Mouse (Mus musculus): Measurements from ENCODE around the gene Ugcg.

Gene Ugcg

GRCm38 (mm10) chr4:59188802-59189545 is at the start of gene Ugcg:
Gene Ugcg, plus strand, starts transcription at chr4:59189257.
- peak; percentile 48 for DNase-seq (ENCODE audit: low spot score)

GRCm38 (mm10) chr4:59149043-59149442 is 40.0 kb upstream of the Ugcg start:
- DNase-seq (ENCODE audit: low spot score): no peak

GRCm38 (mm10) chr4:59150907-59151306 is 38.1 kb upstream of the Ugcg start:
- DNase-seq (ENCODE audit: low spot score): no peak

- no peak for DNase-seq (ENCODE audit: low spot score)
Measured at GRCm38 (mm10) chr4:59151953-59152352, 37.1 kb upstream of the Ugcg start.

DNA sequence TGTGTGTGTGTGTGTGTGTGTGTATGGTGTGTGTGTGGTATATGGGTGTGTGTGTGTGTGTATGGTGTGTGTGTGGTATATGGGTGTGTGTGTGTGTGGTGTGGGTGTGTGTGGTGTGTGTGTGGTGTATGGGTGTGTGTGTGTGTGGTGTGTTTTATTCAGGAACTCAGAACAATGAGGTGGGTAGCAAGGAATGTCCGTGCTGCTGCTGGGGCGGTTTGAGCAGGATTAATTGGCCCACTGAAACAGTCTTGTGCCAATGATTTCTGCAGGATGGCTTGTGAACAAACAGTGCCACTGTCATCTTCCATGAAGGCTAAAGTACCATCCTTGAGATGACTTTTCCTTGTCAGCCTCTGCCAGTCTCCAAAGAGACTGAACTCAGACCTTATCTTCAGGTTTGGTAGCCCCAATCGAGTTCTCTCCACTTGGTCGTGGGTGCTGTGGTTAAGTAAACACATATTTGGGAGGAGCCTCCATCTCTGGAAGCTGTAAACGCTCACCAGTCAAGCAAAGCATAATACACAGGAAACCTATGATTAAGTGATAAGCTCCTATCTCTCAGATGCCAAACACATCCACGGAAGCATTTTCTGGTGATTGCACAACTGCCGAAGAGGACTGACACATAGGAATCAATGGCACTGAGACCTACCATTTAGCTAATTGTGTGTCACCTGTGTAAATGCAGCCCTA is 32.0 kb upstream of the Ugcg start:
- DNase-seq (ENCODE audit: low spot score): no peak

DNA sequence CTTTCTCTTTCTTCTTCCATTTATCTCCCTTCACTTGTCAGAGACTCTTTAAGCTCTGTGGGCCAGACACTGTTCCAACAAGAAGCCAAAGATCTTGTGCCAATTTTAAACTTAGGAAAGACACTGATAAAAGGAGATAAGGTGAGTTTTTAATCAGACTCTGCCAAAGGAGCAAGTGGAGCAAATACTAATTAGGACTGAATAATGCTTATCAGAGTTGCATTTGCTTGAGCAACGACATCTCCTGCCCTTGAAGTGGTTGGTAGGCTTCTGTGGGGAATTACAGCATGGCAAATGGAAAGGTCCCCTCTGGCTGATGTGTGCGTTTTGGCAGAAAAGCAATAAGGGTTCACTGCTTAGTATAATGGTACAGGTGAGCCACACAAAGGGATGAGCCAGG is 31.4 kb upstream of the Ugcg start:
- DNase-seq (ENCODE audit: low spot score): no peak

DNA sequence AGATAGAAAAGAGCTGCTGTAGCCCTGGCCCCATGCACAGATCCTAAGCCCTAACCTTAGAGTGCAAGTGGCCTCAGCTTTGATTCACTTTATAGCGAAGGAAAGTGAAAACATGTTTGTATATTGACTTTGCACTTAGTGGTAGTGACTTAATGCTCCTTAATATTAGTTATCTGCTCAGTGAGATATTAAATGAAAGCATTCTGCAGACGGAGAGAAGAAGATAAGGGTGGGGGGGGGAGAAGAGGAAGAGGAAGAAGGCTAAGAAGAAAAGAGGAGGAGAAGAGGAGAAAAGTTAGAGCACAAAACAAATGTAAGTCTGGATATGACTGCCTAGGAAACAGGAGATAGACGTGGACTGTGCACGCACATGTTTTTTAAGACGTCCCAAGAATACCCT is 28.8 kb upstream of the Ugcg start:
- DNase-seq (ENCODE audit: low spot score): no peak

DNA sequence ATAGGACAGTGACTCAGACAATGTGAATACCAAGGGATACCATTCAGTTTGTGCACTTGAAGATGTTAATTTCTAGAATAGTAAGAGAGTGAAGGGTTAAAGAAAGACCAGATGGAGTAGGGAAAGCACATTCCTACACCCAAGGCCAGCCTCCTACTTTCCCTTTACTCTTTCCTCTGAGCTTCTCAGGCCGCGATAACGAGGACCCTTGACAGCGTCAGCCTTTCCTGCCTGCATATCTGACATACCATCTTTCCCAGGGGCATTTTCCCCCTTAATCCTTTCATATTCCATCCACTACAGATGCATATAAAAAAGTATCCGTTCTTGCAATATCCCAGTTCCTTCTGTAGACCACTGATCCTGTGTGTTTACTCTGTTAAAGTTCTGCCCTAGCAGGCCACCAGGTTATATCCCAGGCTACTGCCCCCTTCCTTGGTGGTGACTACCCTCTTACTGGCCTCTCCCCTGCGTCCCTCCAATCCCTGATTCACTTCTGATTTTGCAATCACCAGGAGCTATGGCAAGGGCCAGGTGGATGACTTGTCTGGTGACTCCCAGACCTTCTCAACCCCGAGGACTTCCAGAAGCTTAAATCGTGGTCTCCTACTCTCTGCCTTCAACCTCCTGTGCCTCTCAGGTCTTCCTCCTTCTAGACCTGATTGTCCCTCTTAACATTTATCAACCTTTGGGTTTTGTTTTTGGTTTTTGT is 27.9 kb upstream of the Ugcg start:
- no peak for DNase-seq (ENCODE audit: low spot score)

DNA sequence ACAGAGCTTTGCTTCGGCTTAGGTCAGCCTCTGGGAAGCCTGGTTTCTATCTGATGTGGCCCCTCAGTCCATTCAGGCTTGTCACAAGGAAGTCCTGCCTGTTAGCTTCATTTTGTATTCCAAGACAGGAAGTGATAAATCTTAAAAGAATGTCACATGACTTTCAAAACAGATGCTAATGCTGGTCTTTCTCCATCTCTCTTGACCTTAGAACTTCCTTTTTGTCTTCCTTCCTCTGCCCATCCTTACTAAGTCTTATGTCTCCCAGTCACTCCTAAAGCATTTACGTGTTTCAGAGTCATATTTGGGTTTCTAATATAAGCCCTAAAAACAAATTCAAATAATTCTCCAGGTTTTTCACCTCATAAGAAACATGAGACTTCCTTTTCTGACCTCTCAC is 25.0 kb upstream of the Ugcg start:
- no peak for DNase-seq (ENCODE audit: low spot score)

DNA sequence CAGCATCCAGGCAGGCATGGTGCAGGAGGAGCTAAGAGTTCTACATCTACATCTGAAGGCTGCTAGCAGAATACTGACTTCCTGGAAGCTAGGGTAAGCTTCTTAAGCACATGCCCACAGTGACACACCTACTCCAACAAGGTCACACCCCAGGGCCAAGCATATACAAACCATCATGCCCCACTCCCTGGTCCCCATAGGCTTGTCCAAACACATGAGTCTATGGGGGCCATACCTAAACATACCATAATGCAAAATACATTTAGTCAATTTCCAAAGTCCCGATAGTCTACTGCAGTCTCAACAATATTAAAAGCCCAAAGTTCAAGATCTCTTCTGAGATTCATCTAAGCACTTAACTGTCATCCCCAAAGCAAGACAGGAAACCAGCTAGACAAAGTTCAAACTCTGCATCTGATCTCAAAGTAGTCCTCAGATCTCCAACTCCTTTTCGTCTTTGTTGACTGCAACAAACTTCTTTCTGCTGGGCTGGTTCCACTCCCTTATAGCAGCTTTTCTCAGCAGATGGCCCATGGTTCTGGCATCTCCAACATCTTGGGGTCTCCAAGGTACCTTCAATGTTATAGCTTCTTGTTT is 21.7 kb upstream of the Ugcg start:
- no peak for DNase-seq (ENCODE audit: low spot score)

DNA sequence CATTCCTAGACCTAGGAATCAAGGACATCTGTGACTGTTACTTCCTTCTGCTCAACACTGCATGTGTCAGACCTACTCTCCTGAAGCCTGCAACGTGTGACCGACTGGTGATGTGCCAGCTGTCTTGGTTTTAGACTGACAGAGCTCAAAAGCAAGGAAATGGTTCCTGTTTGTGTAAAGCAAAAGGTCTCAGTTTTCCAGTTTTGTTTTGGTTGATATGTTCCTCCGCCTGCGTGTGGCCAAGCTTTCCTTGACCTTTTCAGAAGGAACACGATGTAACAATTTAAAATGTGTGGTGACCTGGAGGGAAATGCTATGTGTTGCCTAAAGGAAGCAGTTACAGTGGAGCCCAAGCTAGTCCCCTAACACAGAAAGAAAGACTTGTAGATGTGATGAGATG is 19.1 kb upstream of the Ugcg start:
- no peak for DNase-seq (ENCODE audit: low spot score)

DNA sequence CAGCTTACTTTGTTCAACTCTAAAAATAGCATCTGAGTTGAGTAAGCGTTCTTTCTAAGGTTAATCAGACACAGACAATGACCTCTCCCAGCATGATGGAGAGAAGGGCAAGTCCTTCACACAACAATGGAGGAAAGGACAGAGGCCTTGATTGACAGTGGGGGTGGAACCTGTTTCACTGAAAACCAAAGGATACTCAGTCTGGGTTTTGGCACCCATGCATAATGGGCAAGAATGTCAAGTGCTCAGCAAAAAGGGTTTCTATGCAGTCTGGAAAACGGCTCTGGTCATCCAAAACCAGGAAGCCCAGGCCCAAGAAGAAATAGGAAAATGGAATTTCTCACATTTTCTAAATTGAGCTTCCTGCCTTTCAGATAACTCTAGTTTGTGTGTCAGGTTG is 16.4 kb upstream of the Ugcg start:
- no peak for DNase-seq (ENCODE audit: low spot score)

DNA sequence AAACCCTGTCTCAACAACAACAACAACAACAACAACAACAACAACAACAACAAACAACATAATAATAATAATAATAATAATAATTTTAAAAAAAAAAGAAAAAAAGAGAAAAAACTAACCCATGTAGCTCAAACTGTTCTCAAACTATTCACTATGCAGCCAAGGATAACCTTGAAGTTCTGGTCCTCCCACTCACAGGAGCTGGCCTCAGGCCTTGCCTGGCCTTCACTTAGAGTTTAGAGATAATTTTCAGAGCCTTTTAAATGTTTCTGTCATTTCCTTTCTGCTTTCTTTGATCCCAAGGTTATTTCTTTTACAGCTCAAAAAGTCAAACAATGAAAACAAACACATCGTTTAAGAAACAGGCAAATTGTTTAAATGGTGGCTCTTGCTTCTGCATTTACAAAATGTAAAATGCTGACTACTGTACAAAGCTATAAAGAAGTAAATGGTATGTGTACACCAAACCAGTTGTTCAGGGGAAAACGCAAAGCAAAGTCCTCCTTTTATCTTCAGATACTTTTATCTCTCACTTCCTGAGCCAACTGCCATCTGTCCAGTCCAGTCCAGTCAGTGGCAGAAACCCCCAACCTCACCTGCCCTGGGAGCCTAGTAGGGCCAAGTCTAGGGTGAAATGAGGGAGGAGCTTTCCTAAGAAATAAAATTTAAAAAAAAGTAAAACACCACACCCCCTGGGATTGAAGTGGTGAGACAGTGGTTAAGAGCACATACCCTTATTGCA is 15.7 kb upstream of the Ugcg start:
- DNase-seq (ENCODE audit: low spot score): no peak

DNA sequence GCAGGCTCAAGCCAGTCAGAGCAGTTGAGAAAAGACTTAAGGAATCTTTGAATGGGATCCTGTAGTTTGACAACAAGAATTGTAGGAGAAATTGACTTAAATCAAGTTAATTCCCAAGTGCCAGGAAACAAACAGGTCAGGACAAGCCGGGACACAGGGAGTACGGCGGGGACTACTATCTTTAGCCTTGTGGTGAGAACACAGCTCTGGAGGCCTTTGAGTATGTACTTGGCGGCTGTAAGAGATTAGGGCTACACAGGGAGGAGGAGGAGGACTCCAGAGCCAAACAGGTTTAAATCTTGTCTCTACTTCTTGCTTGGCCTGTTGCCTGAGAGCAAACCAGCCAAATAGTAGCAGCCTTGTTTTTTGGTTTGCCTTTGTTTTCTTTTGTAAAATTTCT is 14.1 kb upstream of the Ugcg start:
- DNase-seq (ENCODE audit: low spot score): no peak

- no peak for DNase-seq (ENCODE audit: low spot score)
Measured at GRCm38 (mm10) chr4:59175929-59176328, 13.1 kb upstream of the Ugcg start.

- DNase-seq (ENCODE audit: low spot score): no peak
Measured at GRCm38 (mm10) chr4:59177566-59177965, 11.5 kb upstream of the Ugcg start.

- no peak for DNase-seq (ENCODE audit: low spot score)
Measured at GRCm38 (mm10) chr4:59181320-59182271, 7.5 kb upstream of the Ugcg start.

GRCm38 (mm10) chr4:59185671-59186070 is 3.4 kb upstream of the Ugcg start:
- no peak for DNase-seq (ENCODE audit: low spot score)

DNA sequence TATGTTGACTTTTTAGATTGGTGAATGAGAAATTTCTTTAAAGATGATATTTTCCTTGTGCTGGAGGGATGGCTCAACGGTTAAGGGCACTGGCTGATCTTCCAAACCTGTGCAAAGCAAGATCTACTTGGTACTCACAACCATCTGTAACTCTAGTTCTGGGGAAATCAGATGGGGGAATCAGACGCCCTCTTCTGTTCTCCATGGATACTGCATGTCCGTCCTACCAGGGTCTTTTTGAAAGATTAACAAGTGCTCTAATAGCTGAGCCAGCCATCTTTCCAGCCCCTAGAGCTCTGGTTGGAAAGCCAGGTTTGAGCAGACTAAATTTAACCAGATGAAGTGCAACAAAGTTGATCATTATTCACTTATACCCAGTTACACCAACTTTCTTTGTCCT is 1.8 kb upstream of the Ugcg start:
- no peak for DNase-seq (ENCODE audit: low spot score)

GRCm38 (mm10) chr4:59188474-59188801 is 619 bp upstream of the Ugcg start:
- DNase-seq (ENCODE audit: low spot score): no peak
